Mouse (Mus musculus): ENCODE data around the gene Slc25a21.

DNA sequence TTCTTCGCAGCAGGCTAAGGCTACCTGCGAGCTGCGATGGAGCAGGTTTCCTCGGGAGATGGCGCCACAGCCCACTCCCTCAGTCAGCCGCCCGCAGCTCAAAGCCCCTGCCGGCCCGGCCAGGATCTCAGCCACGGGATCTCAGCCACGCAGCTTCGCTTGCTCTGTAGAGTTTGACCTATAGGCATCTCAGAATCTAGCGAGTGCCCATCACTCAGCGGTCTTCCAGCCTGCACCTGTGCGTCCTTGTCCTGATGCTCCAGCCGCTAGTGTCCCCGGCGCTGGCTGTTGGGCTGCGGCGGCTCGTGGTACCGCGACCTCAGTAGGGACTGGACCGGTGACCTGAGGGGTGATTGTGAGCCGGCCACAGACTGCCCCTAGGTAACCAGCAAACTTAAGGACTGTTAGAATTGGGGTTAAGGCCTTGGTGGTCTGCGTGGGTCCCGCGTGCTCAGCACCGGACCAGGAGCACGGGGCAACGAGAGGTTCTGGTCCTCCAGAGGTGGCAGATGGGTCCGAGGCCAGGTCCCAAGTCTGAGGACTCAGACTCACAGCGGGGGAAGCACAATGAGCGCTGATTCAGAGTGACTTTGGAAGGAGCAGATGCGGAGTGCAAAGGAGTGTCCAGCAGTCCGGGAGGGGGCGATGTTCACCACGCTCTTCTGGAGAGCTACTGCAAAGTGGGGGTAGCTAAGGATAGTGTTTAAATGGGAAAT lies 516.0 kb downstream of the Slc25a21 start:
- TF ChIP-seq POLR2A (IDR thresholded peaks at IDR 0.05; ENCODE audit: low read depth, low read length) (no peak), CTCF (IDR thresholded peaks at IDR 0.05; ENCODE audit: extremely low read depth, insufficient read depth, insufficient read length, insufficient replicate concordance) (no peak)

Data from spleen, adult 2 months (tissue).